Mouse (Mus musculus): ENCODE measurements at regions not wholly inside any gene's neighbourhood (a gene's known extent, or its start where the extent isn't known, plus 50 kb on each side); places are given as distances from the start of the nearest gene placed in this dataset.

GRCm38 (mm10) chr16:25176870-25177269, 109.7 kb upstream of the Tprg start:
- no peak for TF ChIP-seq POLR2A (IDR thresholded peaks at IDR 0.05; ENCODE audit: control insufficient read depth, low read depth, low read length)
- no peak for TF ChIP-seq CTCF (IDR thresholded peaks at IDR 0.05; ENCODE audit: control insufficient read depth, insufficient read depth, insufficient replicate concordance, low read depth, low read length)

All from testis, adult 2 months (tissue).